Mouse (Mus musculus) spleen, postnatal 14 days (tissue): ENCODE data around the gene Ccdc69.
A peak's percentile ranks its signal among the peaks of the same experiment; 100 is the strongest.

Experiments used
- DNase-seq, 2 experiments: peaks; one replicate each; pipeline ENCODE4 v3.0.0; 2021 to 2022; ENCODE audit warnings: low spot score in 2 of 2

The Ccdc69 gene

GRCm38 (mm10) chr11:55036601-55037000, 41.3 kb downstream of the Ccdc69 start:
- DNase-seq: no peak

- peak; percentile 62 to 71 for DNase-seq
Observed at GRCm38 (mm10) chr11:55033040-55033660, 44.8 kb downstream of the Ccdc69 start, which contains the start of gene Anxa6. Anxa6 (minus strand) TSS chr11:55033445.

- no peak for DNase-seq
Observed at GRCm38 (mm10) chr11:55032286-55032685, 45.6 kb downstream of the Ccdc69 start.

GRCm38 (mm10) chr11:55031991-55032280, 46.0 kb downstream of the Ccdc69 start:
- DNase-seq: no peak

- DNase-seq: peak; percentile 10 to 18
Observed at GRCm38 (mm10) chr11:55031211-55031990, 46.5 kb downstream of the Ccdc69 start.

GRCm38 (mm10) chr11:55028509-55028908, 49.4 kb downstream of the Ccdc69 start:
- DNase-seq: no peak

GRCm38 (mm10) chr11:55027204-55027855, 50.6 kb downstream of the Ccdc69 start:
- DNase-seq: no peak

GRCm38 (mm10) chr11:55025896-55026295, 52.0 kb downstream of the Ccdc69 start:
- DNase-seq: no peak

GRCm38 (mm10) chr11:55023583-55023982, 54.3 kb downstream of the Ccdc69 start:
- no peak for DNase-seq

GRCm38 (mm10) chr11:55023049-55023564, 54.8 kb downstream of the Ccdc69 start:
- peak; percentile 53 to 64 for DNase-seq

- no peak for DNase-seq
Observed at GRCm38 (mm10) chr11:55022508-55022907, 55.4 kb downstream of the Ccdc69 start.

GRCm38 (mm10) chr11:55021859-55022258, 56.1 kb downstream of the Ccdc69 start:
- DNase-seq: no peak

GRCm38 (mm10) chr11:55021458-55021857, 56.5 kb downstream of the Ccdc69 start:
- no peak for DNase-seq

GRCm38 (mm10) chr11:55019711-55020110, 58.2 kb downstream of the Ccdc69 start:
- DNase-seq: no peak

- DNase-seq: no peak
Observed at GRCm38 (mm10) chr11:55018034-55018433, 59.9 kb downstream of the Ccdc69 start.

- DNase-seq: no peak
Observed at GRCm38 (mm10) chr11:55017201-55017600, 60.7 kb downstream of the Ccdc69 start.

GRCm38 (mm10) chr11:55016758-55017157, 61.2 kb downstream of the Ccdc69 start:
- DNase-seq: no peak

GRCm38 (mm10) chr11:55015831-55016241, 62.1 kb downstream of the Ccdc69 start:
- DNase-seq: no peak

GRCm38 (mm10) chr11:55015264-55015663, 62.7 kb downstream of the Ccdc69 start:
- no peak for DNase-seq

GRCm38 (mm10) chr11:55013802-55014201, 64.1 kb downstream of the Ccdc69 start:
- no peak for DNase-seq

GRCm38 (mm10) chr11:55012551-55013521, 65.1 kb downstream of the Ccdc69 start:
- no peak for DNase-seq
